Mouse (Mus musculus): ENCODE measurements around the gene Slc22a17. TPM values are rescaled to one million over a fixed set of nuclear protein-coding genes. Genes with fewer than 3 reads are reported as not detected.

Slc22a17 gene
- total RNA-seq, 1 experiment = 5.2 TPM

DNA sequence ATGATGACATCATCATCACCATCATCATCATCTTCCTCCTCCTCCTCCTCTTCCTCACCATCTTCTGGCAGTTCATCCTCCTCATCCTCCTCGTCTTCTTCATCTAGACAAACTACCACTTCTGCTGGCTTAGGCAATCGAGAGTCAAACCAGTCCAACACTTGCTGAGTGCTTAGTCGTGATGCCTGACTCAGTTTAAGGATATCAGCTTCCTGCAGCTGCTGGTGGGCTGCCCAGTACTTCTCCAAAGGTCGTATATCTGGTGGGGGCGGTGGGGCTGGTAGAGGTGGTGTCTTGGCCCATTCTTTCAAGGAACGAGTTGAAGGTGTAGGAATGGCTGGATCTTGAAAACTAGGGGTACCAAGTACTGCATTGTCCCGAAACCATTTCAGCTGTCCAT, 56.2 kb downstream of the Slc22a17 start:
- no peaks in the 10 kb centered on the region for H3K9me3 ChIP-seq (ENCODE audit: control insufficient read depth, insufficient read depth, low read depth, low read length)
- H3K36me3 ChIP-seq (ENCODE audit: control insufficient read depth, insufficient read depth, low read length, poor library complexity, severe bottlenecking) = peaks cover 9% of the 10 kb centered on the region

More for the DNA sequence above, 56.2 kb downstream of the Slc22a17 start:
- Histone ChIP-seq H3K4me3 (ENCODE audit: insufficient read depth in 1 of 2, low read depth in 1 of 2, low read length in 2 of 2, poor library complexity in 1 of 2, severe bottlenecking in 1 of 2) (no peak overlapping the region), H3K9ac (ENCODE audit: insufficient read depth, low read depth, low read length, poor library complexity, severe bottlenecking) (no peak overlapping the region), H3K4me1 (ENCODE audit: control insufficient read depth in 2 of 2, insufficient read depth in 2 of 2, low read length in 2 of 2, poor library complexity in 1 of 2) (no peaks in the 10 kb centered on the region), H3K27ac (ENCODE audit: insufficient read depth, low read depth, low read length, poor library complexity, severe bottlenecking) (no peak overlapping the region)
- no peak for DNase-seq (ENCODE audit: low read depth, low spot score)
- no peak for TF ChIP-seq HCFC1 (IDR thresholded peaks at IDR 0.05; ENCODE audit: borderline replicate concordance, insufficient read depth, low read length)
- no peak for TF ChIP-seq MAFK (IDR thresholded peaks at IDR 0.05; ENCODE audit: insufficient read depth, low read depth, low read length)
- no peak for TF ChIP-seq ZC3H11A (IDR thresholded peaks at IDR 0.05; ENCODE audit: borderline replicate concordance, low read depth, low read length)
- TF ChIP-seq ZNF384 (IDR thresholded peaks at IDR 0.05; ENCODE audit: low read depth, low read length) = no peak
- TF ChIP-seq CHD2 (IDR thresholded peaks at IDR 0.05; ENCODE audit: low read depth, low read length) = no peak
- in situ Hi-C loops (cut with MboI; ENCODE audit: low sequenced_read_pairs in 2 of 2, unreplicated experiment in 2 of 2) = no loop called here

Other genes starting within 250 kb of the Slc22a17 start
- 26.7 and 34.3 TPM in 2 replicates for gene 1700123O20Rik, start 226.9 kb downstream of the Slc22a17 start, total RNA-seq (2012; rRNA removed)
- 121 and 196 TPM in 2 replicates for gene Acin1, start 226.2 kb downstream of the Slc22a17 start, total RNA-seq (2012; rRNA removed)
- 0.09 and 0.26 TPM in 2 replicates for gene Gm29776, start 214.3 kb downstream of the Slc22a17 start, total RNA-seq (2012; rRNA removed)
- 0.26 TPM in 1 of 2 replicates, not detected in the other for gene Cebpe, start 201.0 kb downstream of the Slc22a17 start, total RNA-seq (2012; rRNA removed)
- 0.36 and 0.48 TPM in 2 replicates for gene Slc7a8, start 131.2 kb downstream of the Slc22a17 start, total RNA-seq (2012; rRNA removed)
- 1.5 and 1.9 TPM in 2 replicates for gene Rnf212b, start 99.0 kb downstream of the Slc22a17 start, total RNA-seq (2012; rRNA removed)
- gene Homez, start 42.2 kb downstream of the Slc22a17 start, total RNA-seq (2012; rRNA removed) = 2.5 and 3.9 TPM in 2 replicates
- gene Ppp1r3e, start 35.6 kb downstream of the Slc22a17 start, total RNA-seq (2012; rRNA removed) = 0.62 and 0.74 TPM in 2 replicates
- 7.7 and 9.4 TPM in 2 replicates for gene Bcl2l2, start 29.8 kb downstream of the Slc22a17 start, total RNA-seq (2012; rRNA removed)
- gene Gm20521, start 29.7 kb downstream of the Slc22a17 start, total RNA-seq (2012; rRNA removed) = 0.71 and 0.79 TPM in 2 replicates
- 76.8 and 117 TPM in 2 replicates for gene Pabpn1, start 20.6 kb downstream of the Slc22a17 start, total RNA-seq (2012; rRNA removed)
- gene Efs, start 13.0 kb upstream of the Slc22a17 start, total RNA-seq (2012; rRNA removed) = 10.8 and 28.3 TPM in 2 replicates
- gene Il25, start 19.6 kb upstream of the Slc22a17 start, total RNA-seq (2012; rRNA removed) = 0.27 and 0.74 TPM in 2 replicates
- 0.74 TPM in 1 of 2 replicates, not detected in the other for gene Cmtm5, start 23.1 kb upstream of the Slc22a17 start, total RNA-seq (2012; rRNA removed)
- gene Myh6, start 53.8 kb upstream of the Slc22a17 start, total RNA-seq (2012; rRNA removed) = 7.1 and 8.8 TPM in 2 replicates
- not detected in 2 replicates for gene Gm17428, start 63.8 kb upstream of the Slc22a17 start, total RNA-seq (2012; rRNA removed)
- gene Myh7, start 81.5 kb upstream of the Slc22a17 start, total RNA-seq (2012; rRNA removed) = 3.2 and 3.3 TPM in 2 replicates
- gene Ngdn, start 102.3 kb upstream of the Slc22a17 start, total RNA-seq (2012; rRNA removed) = 53.5 and 90.9 TPM in 2 replicates
- 9.4 and 12.4 TPM in 2 replicates for gene Zfhx2, start 179.2 kb upstream of the Slc22a17 start, total RNA-seq (2012; rRNA removed)
- gene Thtpa, start 181.7 kb upstream of the Slc22a17 start, total RNA-seq (2012; rRNA removed) = 7.9 and 11.9 TPM in 2 replicates
- 5.9 and 14.1 TPM in 2 replicates for gene Ap1g2, start 193.5 kb upstream of the Slc22a17 start, total RNA-seq (2012; rRNA removed)
- gene Jph4, start 203.8 kb upstream of the Slc22a17 start, total RNA-seq (2012; rRNA removed) = 1.7 and 3.8 TPM in 2 replicates

Data from ES-E14 (cell line).